Mouse (Mus musculus) liver, embryonic 15.5 days (tissue): ENCODE data around the gene Dzank1. TPM values are rescaled to one million over a fixed set of nuclear protein-coding genes. Genes with fewer than 3 reads are reported as not detected.

Source experiments
- ATAC-seq: fragments of 200-750 bp; cut with Nextera tagmentation; 2 replicates; pipeline ENCODE4 v1.8.0; 2017; ENCODE audit warnings: moderate number of reproducible peaks, mild to moderate bottlenecking, moderate library complexity; ENCODE audit not compliant: insufficient read depth
- H3K27ac ChIP-seq: fragments of 300-500 bp; sonication (generic); replicated peaks from 2 replicates; pipeline ENCODE4 v1.5.1; 2015; ENCODE audit warnings: mild to moderate bottlenecking, inconsistent platforms
- H3K27me3 ChIP-seq: fragments of 300-500 bp; sonication (generic); 2 replicates; pipeline ENCODE4 v1.6.1; 2015; ENCODE audit warnings: mild to moderate bottlenecking, inconsistent platforms
- H3K36me3 ChIP-seq: fragments of 300-500 bp; sonication (generic); replicated peaks from 2 replicates; pipeline ENCODE4 v1.6.1; 2015; ENCODE audit warnings: moderate library complexity, mild to moderate bottlenecking, inconsistent platforms
- H3K4me1 ChIP-seq: fragments of 300-500 bp; sonication (generic); replicated peaks from 2 replicates; pipeline ENCODE4 v1.6.1; 2015; ENCODE audit warnings: inconsistent platforms
- H3K4me2 ChIP-seq: fragments of 300-500 bp; sonication (generic); 2 replicates; pipeline ENCODE4 v1.6.1; 2015; ENCODE audit warnings: moderate library complexity, mild to moderate bottlenecking, inconsistent platforms
- H3K4me3 ChIP-seq: fragments of 300-500 bp; sonication (generic); replicated peaks from 2 replicates; pipeline ENCODE4 v1.5.1; 2015; ENCODE audit warnings: mild to moderate bottlenecking, inconsistent platforms
- H3K9ac ChIP-seq: fragments of 300-500 bp; sonication (generic); 2 replicates; pipeline ENCODE4 v1.6.1; 2015; ENCODE audit warnings: moderate library complexity, mild to moderate bottlenecking, inconsistent platforms
- H3K9me3 ChIP-seq: fragments of 300-500 bp; sonication (generic); replicated peaks from 2 replicates; pipeline ENCODE4 v1.6.1; 2016; ENCODE audit warnings: inconsistent platforms
- WGBS: fragments of 180-500 bp; shearing (Covaris S2); methylation state at CpG from one replicate; pipeline ENCODE4 v1.1.7; 2015; ENCODE audit warnings: mixed read lengths; ENCODE audit not compliant: insufficient replicate concordance; 5-methylcytosine and 5-hydroxymethylcytosine counted together
- polyA plus RNA-seq: library from polyadenylated mRNA; unstranded; fragments of >200 nt; fragmentation: Nextera tagmentation; extraction: Ambion mirVana; gene quantifications from 2 replicates; pipeline ENCODE4 v1.2.1, GENCODE M21; 2015

Gene Dzank1
- 0.01 and 0.03 TPM in 2 replicates for polyA plus RNA-seq

DNA sequence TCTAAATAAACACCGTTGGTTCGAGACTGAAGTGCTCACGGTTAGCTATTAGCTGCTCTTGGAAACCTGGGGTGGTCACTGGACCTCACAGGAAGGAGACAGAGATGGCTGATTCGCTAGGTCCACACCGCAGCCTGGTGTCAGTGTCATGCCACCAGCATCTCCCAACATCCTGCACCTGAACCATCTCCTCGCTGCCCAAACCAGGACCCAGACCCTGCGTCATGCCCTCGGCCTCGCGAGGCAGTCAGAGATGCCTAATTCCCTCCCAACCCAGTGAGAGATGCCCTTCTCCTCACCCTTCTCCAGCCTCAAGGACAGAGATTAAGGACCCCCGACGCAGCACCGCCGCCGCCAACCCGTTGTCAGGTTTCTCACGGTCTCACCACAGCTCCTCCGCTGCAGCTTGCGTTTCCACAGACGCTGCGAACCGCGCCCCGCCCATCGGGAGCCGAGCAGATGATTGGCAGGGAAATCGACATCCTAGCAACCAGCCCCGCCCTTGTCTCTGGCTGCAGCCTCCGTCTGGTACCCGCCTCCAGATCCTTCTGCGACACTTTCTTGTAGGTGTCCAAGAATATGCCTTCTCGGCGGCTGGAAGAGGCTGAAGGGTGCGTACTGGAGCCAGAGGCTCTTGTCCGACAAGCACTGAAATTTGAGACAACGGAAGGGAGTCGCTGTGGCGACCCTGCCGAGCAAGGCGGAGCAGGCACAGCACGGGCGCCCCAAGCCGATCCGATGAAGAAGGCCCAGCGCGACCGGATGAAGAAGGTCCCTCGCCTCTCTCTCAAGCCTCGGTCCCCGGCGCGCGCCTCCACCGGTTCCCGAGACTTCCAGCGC, at the start of gene Dzank1, which contains the start of gene Polr3f:
TSS of gene Dzank1 (minus strand) at position 434 of the 840 bp plus-strand sequence.
TSS of gene Polr3f (plus strand) at position 738 of the 840 bp plus-strand sequence.
- Histone ChIP-seq H3K9ac (peak within 1 kb of the TSS; percentile 84), H3K27me3 (peaks cover 35% of the 10 kb centered on the region), H3K4me3 (peak within 1 kb of the TSS; percentile 77), H3K27ac (peak within 1 kb of the TSS; percentile 80), H3K36me3 (peaks cover 15% of the 10 kb centered on the region), H3K4me2 (peak within 1 kb of the TSS; percentile 95), H3K9me3 (no peaks in the 10 kb centered on the region), H3K4me1 (peaks cover 23% of the 10 kb centered on the region)
- ATAC-seq = peak; percentile 98
- 1% methylated on average over 56 of the region's 56 CpGs for WGBS

- Histone ChIP-seq H3K4me3 (peak within 1 kb of the TSS; percentile 92), H3K36me3 (peaks cover 13% of the 10 kb centered on the region), H3K27ac (peak within 1 kb of the TSS; percentile 86), H3K9me3 (no peaks in the 10 kb centered on the region), H3K4me2 (peak within 1 kb of the TSS; percentile 74), H3K9ac (peak within 1 kb of the TSS; percentile 87), H3K4me1 (peaks cover 22% of the 10 kb centered on the region), H3K27me3 (no peaks in the 10 kb centered on the region)
- peak; percentile 99 for ATAC-seq
- under 1% methylated on average over 44 of the region's 44 CpGs for WGBS
Measured at GRCm38 (mm10) chr2:144555820-144556552, 28.8 kb upstream of the Dzank1 start, which contains the start of gene Sec23b. Sec23b (plus strand) TSS chr2:144556229.

DNA sequence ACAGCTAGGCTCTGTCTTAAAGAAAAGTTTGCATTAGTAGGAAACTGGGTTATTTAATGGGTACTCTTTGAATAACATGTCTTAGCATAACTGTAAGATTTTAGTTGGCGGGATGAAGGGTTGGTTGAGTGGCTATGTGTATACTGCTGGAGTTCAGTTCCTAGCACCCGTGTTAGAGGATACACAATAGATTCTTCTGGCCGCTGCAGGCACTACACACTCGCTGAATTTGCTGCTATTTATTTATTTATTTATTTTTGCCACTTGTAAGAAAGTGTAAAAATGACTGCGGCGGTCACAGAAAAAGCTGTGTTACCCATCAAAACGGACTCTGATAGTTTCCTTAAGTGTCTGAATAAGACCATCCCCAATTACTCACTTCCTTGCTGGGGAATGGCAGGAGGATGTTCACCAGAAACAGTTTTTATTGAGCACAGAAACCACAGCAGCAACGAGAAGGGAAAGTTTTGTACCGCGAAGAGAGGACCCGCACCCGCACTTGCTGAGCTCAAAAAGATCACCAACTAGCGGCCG, 28.1 kb upstream of the Dzank1 start:
- Histone ChIP-seq H3K4me3 (peak overlapping the region; percentile 92), H3K9me3 (no peaks in the 10 kb centered on the region), H3K36me3 (peaks cover 12% of the 10 kb centered on the region), H3K27ac (peak overlapping the region; percentile 86), H3K27me3 (no peaks in the 10 kb centered on the region), H3K4me1 (peaks cover 22% of the 10 kb centered on the region), H3K4me2 (peak overlapping the region; percentile 74), H3K9ac (peak overlapping the region; percentile 87)
- WGBS = 1% methylated on average over 14 of the region's 14 CpGs
- 0 out of 2 replicates have a peak, but pooled peaks have one; percentile 1 for ATAC-seq

DNA sequence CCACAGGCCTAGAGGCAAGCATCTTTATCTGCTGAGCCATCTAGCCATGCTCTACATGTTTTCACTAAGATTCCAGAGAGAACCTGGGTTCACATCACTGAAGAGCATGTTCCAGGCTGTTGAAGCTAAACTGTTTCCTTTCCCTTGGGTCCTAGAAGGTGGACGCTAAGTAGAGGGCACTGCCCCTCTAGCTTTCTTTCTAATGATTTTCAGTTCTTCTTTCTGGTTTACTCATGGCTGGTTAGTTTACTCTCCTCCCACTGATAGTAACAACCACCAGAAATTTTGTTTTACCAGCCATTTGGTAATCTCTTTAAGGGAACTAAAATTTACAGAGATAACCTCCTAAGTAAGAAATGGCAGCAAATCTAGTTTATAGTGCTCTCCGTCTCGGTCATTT, 26.7 kb upstream of the Dzank1 start:
- Histone ChIP-seq H3K9me3 (no peaks in the 10 kb centered on the region), H3K4me3 (no peak overlapping the region), H3K4me2 (no peak overlapping the region), H3K27me3 (no peaks in the 10 kb centered on the region), H3K4me1 (peaks cover 26% of the 10 kb centered on the region), H3K27ac (no peak overlapping the region), H3K36me3 (no peaks in the 10 kb centered on the region), H3K9ac (no peak overlapping the region)
- WGBS = 81% methylated on average over 3 of the region's 3 CpGs
- ATAC-seq = no peak

DNA sequence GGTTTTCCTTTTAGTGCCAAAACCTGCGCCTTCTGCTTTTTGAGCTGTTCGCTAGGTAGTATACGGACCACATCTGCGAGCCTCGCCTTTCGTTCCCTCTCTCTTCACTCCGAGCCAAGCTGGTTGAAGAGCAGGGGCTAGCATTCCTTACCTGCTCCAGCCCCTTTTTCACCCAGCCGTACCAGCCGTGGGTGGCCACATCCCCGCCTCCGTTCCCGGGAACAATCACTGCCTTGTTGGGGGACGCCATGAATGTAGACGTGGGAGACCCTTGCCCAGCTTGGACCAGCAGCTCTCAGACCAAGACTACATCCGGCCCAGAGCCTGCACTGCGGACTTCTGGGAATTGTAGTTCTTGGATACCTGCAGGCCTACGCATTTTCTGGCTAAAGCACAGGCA, 23.3 kb upstream of the Dzank1 start, which contains the start of gene Rbbp9:
TSS of gene Rbbp9 (minus strand) at position 341 of the 400 bp plus-strand sequence.
- Histone ChIP-seq H3K4me2 (peak within 1 kb of the TSS; percentile 78), H3K27me3 (no peaks in the 10 kb centered on the region), H3K4me3 (peak within 1 kb of the TSS; percentile 69), H3K4me1 (peaks cover 10% of the 10 kb centered on the region), H3K27ac (no peak within 1 kb of the TSS), H3K9ac (peak within 1 kb of the TSS; percentile 61), H3K9me3 (no peaks in the 10 kb centered on the region), H3K36me3 (no peaks in the 10 kb centered on the region)
- WGBS = 2% methylated on average over 17 of the region's 17 CpGs
- ATAC-seq = peak; percentile 64

GRCm38 (mm10) chr2:144547559-144547958, 20.3 kb upstream of the Dzank1 start:
- Histone ChIP-seq H3K4me3 (no peak overlapping the region), H3K9me3 (no peaks in the 10 kb centered on the region), H3K27me3 (no peaks in the 10 kb centered on the region), H3K9ac (no peak overlapping the region), H3K4me1 (peaks cover 4% of the 10 kb centered on the region), H3K27ac (no peak overlapping the region), H3K4me2 (no peak overlapping the region), H3K36me3 (0 out of 2 replicates have a peak, but pooled peaks cover 4% of the 10 kb centered on the region)
- no peak for ATAC-seq
- WGBS = 60% methylated on average over 4 of the region's 4 CpGs

GRCm38 (mm10) chr2:144545481-144545880, 18.3 kb upstream of the Dzank1 start:
- ATAC-seq = no peak
- peaks cover 4% of the 10 kb centered on the region for H3K4me1 ChIP-seq
- H3K4me2 ChIP-seq = no peak overlapping the region
- no peak overlapping the region for H3K27ac ChIP-seq
- H3K9ac ChIP-seq = no peak overlapping the region
- H3K9me3 ChIP-seq = no peaks in the 10 kb centered on the region
- no peak overlapping the region for H3K4me3 ChIP-seq
- 37% methylated on average over 1 of the region's 1 CpGs for WGBS
- no peaks in the 10 kb centered on the region for H3K27me3 ChIP-seq
- 0 out of 2 replicates have a peak, but pooled peaks cover 5% of the 10 kb centered on the region for H3K36me3 ChIP-seq

- peaks cover 3% of the 10 kb centered on the region for H3K4me1 ChIP-seq
- no peak overlapping the region for H3K4me2 ChIP-seq
- WGBS = 82% methylated on average over 2 of the region's 2 CpGs
- no peaks in the 10 kb centered on the region for H3K9me3 ChIP-seq
- H3K4me3 ChIP-seq = no peak overlapping the region
- no peaks in the 10 kb centered on the region for H3K27me3 ChIP-seq
- H3K36me3 ChIP-seq = peaks cover 9% of the 10 kb centered on the region
- H3K9ac ChIP-seq = no peak overlapping the region
- no peak overlapping the region for H3K27ac ChIP-seq
- no peak for ATAC-seq
Measured at GRCm38 (mm10) chr2:144545061-144545460, 17.8 kb upstream of the Dzank1 start.

DNA sequence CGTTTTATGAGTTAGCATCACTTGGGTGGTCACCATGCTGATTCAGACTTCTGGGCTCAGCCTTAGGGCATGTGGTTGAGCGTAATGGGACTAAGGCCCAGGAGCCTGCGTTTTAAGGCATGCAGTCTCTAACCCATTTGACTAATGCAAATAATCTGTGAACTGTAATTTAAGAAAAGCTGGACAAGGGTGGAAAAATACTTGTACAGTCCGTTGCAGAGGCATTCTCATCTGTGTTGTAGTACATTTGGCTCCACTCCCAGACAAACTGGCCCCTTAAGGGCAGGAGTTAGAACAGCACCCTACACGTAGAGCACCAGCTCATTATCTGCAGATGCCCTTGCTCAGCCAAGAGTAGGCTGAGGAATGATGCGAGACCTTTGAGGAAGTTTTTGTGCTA, 17.4 kb upstream of the Dzank1 start:
- no peaks in the 10 kb centered on the region for H3K27me3 ChIP-seq
- no peak overlapping the region for H3K4me2 ChIP-seq
- H3K9ac ChIP-seq = no peak overlapping the region
- 68% methylated on average over 6 of the region's 6 CpGs for WGBS
- no peak for ATAC-seq
- no peaks in the 10 kb centered on the region for H3K9me3 ChIP-seq
- no peaks in the 10 kb centered on the region for H3K4me1 ChIP-seq
- H3K27ac ChIP-seq = no peak overlapping the region
- H3K4me3 ChIP-seq = no peak overlapping the region
- peaks cover 13% of the 10 kb centered on the region for H3K36me3 ChIP-seq

DNA sequence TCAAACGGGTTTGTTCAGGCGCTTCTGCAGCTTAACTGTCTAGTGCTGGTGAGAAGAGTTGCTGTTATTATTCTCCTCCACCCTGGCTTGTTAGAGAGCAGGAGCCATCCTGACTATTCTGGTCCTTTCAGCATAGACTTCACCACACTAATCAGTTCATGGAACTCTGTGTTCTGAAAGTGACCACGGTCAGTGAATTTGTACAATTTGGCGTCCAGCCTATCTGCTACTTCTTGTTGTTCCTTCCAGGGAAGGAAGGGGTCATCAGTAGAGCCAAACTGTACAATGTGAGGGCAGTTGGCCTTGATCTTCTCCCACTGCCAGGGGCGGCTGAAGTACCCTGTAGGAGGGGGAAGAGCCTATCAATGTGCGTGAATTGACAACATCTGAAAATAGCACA, 16.5 kb upstream of the Dzank1 start:
- H3K9ac ChIP-seq = no peak overlapping the region
- no peaks in the 10 kb centered on the region for H3K4me1 ChIP-seq
- ATAC-seq = no peak
- 69% methylated on average over 6 of the region's 6 CpGs for WGBS
- H3K4me3 ChIP-seq = no peak overlapping the region
- no peaks in the 10 kb centered on the region for H3K9me3 ChIP-seq
- peaks cover 23% of the 10 kb centered on the region for H3K36me3 ChIP-seq
- H3K27ac ChIP-seq = no peak overlapping the region
- no peaks in the 10 kb centered on the region for H3K27me3 ChIP-seq
- H3K4me2 ChIP-seq = no peak overlapping the region

- no peak overlapping the region for H3K4me2 ChIP-seq
- no peaks in the 10 kb centered on the region for H3K9me3 ChIP-seq
- H3K4me1 ChIP-seq = no peaks in the 10 kb centered on the region
- no peak overlapping the region for H3K9ac ChIP-seq
- H3K27me3 ChIP-seq = no peaks in the 10 kb centered on the region
- peaks cover 41% of the 10 kb centered on the region for H3K36me3 ChIP-seq
- no peak for ATAC-seq
- H3K4me3 ChIP-seq = no peak overlapping the region
- no peak overlapping the region for H3K27ac ChIP-seq
- WGBS = 68% methylated on average over 4 of the region's 4 CpGs
Measured at GRCm38 (mm10) chr2:144541246-144541645, 14.0 kb upstream of the Dzank1 start.
